8 mouse cellular contexts compared by ENCODE assay signal in genomic region chr2:127247592-127248333, GRCm38 (mm10). TPM values are rescaled to one million over a fixed set of nuclear protein-coding genes. Genes with fewer than 3 reads are reported as not detected.
DNase-seq lines count a peak whose midpoint lies in the region; ATAC-seq lines count a peak whose summit lies in the region.

TSS of gene Ciao1 (minus strand) at chr2:127247816.
TSS of gene Tmem127 (plus strand) at chr2:127247908.

- H3K9me3 ChIP-seq in heart, embryonic 13.5 days = no peaks in the 10 kb centered on the region
- no peaks in the 10 kb centered on the region for H3K9me3 ChIP-seq in liver, embryonic 12.5 days (replicated peaks)
- H3K9me3 ChIP-seq in stomach, embryonic 15.5 days = no peaks in the 10 kb centered on the region

- H3K36me3 ChIP-seq in heart, embryonic 13.5 days = peaks cover 43% of the 10 kb centered on the region
- H3K36me3 ChIP-seq in liver, embryonic 12.5 days = peaks cover 44% of the 10 kb centered on the region
- peaks cover 19% of the 10 kb centered on the region for H3K36me3 ChIP-seq in stomach, embryonic 15.5 days

- ATAC-seq in heart, embryonic 13.5 days (ENCODE audit: extremely low read depth, insufficient number of reproducible peaks, low FRiP score, low TSS enrichment) = peak; percentile 92
- ATAC-seq in liver, embryonic 12.5 days = peak; percentile 98
- peak; percentile 99 for ATAC-seq in stomach, embryonic 15.5 days (ENCODE audit: insufficient read depth, low FRiP score, low read depth)

- H3K27ac ChIP-seq in brown adipose tissue, adult 24 weeks (replicated peaks; ENCODE audit: low read depth, low read length) = peak within 1 kb of the TSS; percentile 84
- H3K27ac ChIP-seq in heart, embryonic 13.5 days (replicated peaks) = peak within 1 kb of the TSS; percentile 77
- H3K27ac ChIP-seq in liver, embryonic 12.5 days = peak within 1 kb of the TSS; percentile 89
- H3K27ac ChIP-seq in stomach, embryonic 15.5 days = peak within 1 kb of the TSS; percentile 81

- peak within 1 kb of the TSS; percentile 93 for H3K9ac ChIP-seq in heart, embryonic 13.5 days
- H3K9ac ChIP-seq in liver, embryonic 12.5 days = peak within 1 kb of the TSS; percentile 93
- peak within 1 kb of the TSS; percentile 88 for H3K9ac ChIP-seq in stomach, embryonic 15.5 days

- peak within 1 kb of the TSS; percentile 92 for H3K4me3 ChIP-seq in brown adipose tissue, adult 24 weeks (ENCODE audit: insufficient read depth, low read depth, low read length)
- peak within 1 kb of the TSS; percentile 96 for H3K4me3 ChIP-seq in heart, embryonic 13.5 days
- H3K4me3 ChIP-seq in liver, embryonic 12.5 days = peak within 1 kb of the TSS; percentile 74
- H3K4me3 ChIP-seq in stomach, embryonic 15.5 days (replicated peaks) = peak within 1 kb of the TSS; percentile 97

- DNase-seq in CD4-positive, CD25-positive, alpha-beta regulatory T cell, adult 2 months (ENCODE audit: low read depth, low spot score) = peak; percentile 99
- DNase-seq in fat pad, adult 2 months (ENCODE audit: extremely low read depth, low read depth, low spot score) = peak; percentile 92
- DNase-seq in kidney, postnatal 10 days = peak; percentile 99
- DNase-seq in natural killer cell, adult 2 months (ENCODE audit: low spot score in 2 of 2) = peak; percentile 96 to 97

- peaks cover 20% of the 10 kb centered on the region for H3K4me1 ChIP-seq in brown adipose tissue, adult 24 weeks (ENCODE audit: control insufficient read depth, insufficient read depth, insufficient read length, low read length)
- peaks cover 50% of the 10 kb centered on the region for H3K4me1 ChIP-seq in heart, embryonic 13.5 days
- H3K4me1 ChIP-seq in liver, embryonic 12.5 days = peaks cover 51% of the 10 kb centered on the region
- peaks cover 23% of the 10 kb centered on the region for H3K4me1 ChIP-seq in stomach, embryonic 15.5 days

- WGBS in heart, embryonic 13.5 days = under 1% methylated on average over 53 of the region's 53 CpGs
- under 1% methylated on average over 53 of the region's 53 CpGs for WGBS in liver, embryonic 12.5 days (ENCODE audit: insufficient replicate concordance)
- under 1% methylated on average over 52 of the region's 53 CpGs for WGBS in stomach, embryonic 15.5 days

- peak within 1 kb of the TSS; percentile 95 for H3K4me2 ChIP-seq in heart, embryonic 13.5 days
- peak within 1 kb of the TSS; percentile 92 for H3K4me2 ChIP-seq in liver, embryonic 12.5 days
- H3K4me2 ChIP-seq in stomach, embryonic 15.5 days = peak within 1 kb of the TSS; percentile 94

- no peaks in the 10 kb centered on the region for H3K27me3 ChIP-seq in heart, embryonic 13.5 days (replicated peaks)
- no peaks in the 10 kb centered on the region for H3K27me3 ChIP-seq in liver, embryonic 12.5 days (replicated peaks)
- H3K27me3 ChIP-seq in stomach, embryonic 15.5 days (replicated peaks) = no peaks in the 10 kb centered on the region

RNA-seq across cellular contexts. Expression of gene Ciao1, which starts in this region (rescaled TPM):
- 36.2 and 50.4 TPM in 2 replicates for polyA plus RNA-seq in brown adipose tissue, adult 24 weeks (2012; ENCODE audit: insufficient read depth, insufficient read length, missing spikeins)
- 48.4 and 55.5 TPM in 2 replicates for polyA plus RNA-seq in heart, embryonic 13.5 days (2015; fragmentation: Nextera tagmentation; extraction: Ambion mirVana)
- 45.0 and 49.7 TPM in 2 replicates for polyA plus RNA-seq in liver, embryonic 12.5 days (2016; fragmentation: Nextera tagmentation; extraction: Ambion mirVana)
- polyA plus RNA-seq in stomach, embryonic 15.5 days (2015; fragmentation: Nextera tagmentation; extraction: Ambion mirVana) = 52.3 and 61.7 TPM in 2 replicates

RNA-seq across cellular contexts. Expression of gene Tmem127, which starts in this region (rescaled TPM):
- polyA plus RNA-seq in brown adipose tissue, adult 24 weeks (2012; ENCODE audit: insufficient read depth, insufficient read length, missing spikeins) = 18.6 and 27.3 TPM in 2 replicates
- 19.7 and 21.6 TPM in 2 replicates for polyA plus RNA-seq in heart, embryonic 13.5 days (2015; fragmentation: Nextera tagmentation; extraction: Ambion mirVana)
- 16.0 and 16.4 TPM in 2 replicates for polyA plus RNA-seq in liver, embryonic 12.5 days (2016; fragmentation: Nextera tagmentation; extraction: Ambion mirVana)
- 29.2 and 29.4 TPM in 2 replicates for polyA plus RNA-seq in stomach, embryonic 15.5 days (2015; fragmentation: Nextera tagmentation; extraction: Ambion mirVana)

Comparison
In these comparisons a context has a peak if more than half of its experiments do, and no peak if none do; other contexts are left out.
1. Peak in every context shown above with its lines: DNase-seq, ATAC-seq, H3K4me3 ChIP-seq and H3K27ac ChIP-seq.